9 mouse cellular contexts compared by ENCODE assay signal in the genomic region with DNA sequence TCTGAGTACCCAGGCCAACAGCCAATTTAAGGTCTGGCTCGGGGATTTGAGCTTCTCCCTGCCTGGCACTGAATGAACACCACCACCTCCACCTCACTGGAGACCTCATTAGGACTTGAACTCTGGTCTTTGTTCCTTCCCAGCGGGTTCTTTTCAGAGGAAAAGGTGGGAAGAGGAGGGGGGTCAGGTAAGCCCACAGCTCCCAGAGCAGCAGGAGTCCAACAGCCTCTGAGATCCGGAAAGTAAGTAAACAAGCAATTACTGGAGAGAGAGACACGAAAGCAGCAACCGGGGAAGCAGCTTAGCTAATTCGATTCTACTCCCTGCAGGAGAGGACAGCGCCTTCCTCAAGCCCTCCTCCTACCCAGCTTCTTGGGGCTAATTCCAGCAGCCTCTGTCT. TPM values are rescaled to one million over a fixed set of nuclear protein-coding genes. Genes with fewer than 3 reads are reported as not detected.
DNase-seq lines count a peak whose midpoint lies in the region; ATAC-seq and TF ChIP-seq lines count a peak whose summit lies in the region.
"Had no signal": no experiment of that assay in that cellular context is flagged by ENCODE, and none has a peak within 500 bp of the region (broad histone marks: within the 10 kb centered on the region; RNA-seq: fewer than 3 reads in every experiment).

No protein-coding gene starts in this region.

- H3K27ac ChIP-seq in lung, embryonic 14.5 days (ENCODE audit: low read depth) = peak overlapping the region; percentile 52; the same call in 1 of the 2 replicates
- peak overlapping the region; percentile 86 for H3K27ac ChIP-seq in forebrain, embryonic 11.5 days (ENCODE audit: low read depth, low read length)
- H3K27ac ChIP-seq in stomach, embryonic 14.5 days (ENCODE audit: low read length) = peak overlapping the region; percentile 66; the same call in 1 of the 2 replicates

- H3K9ac ChIP-seq in lung, embryonic 14.5 days = no peak overlapping the region
- H3K9ac ChIP-seq in forebrain, embryonic 11.5 days (ENCODE audit: low read length) = 0 out of 2 replicates have a peak overlapping the region, but pooled peaks have one; percentile 31
- no peak overlapping the region for H3K9ac ChIP-seq in stomach, embryonic 14.5 days (replicated peaks; ENCODE audit: low read depth, low read length)

- no peak overlapping the region for H3K4me2 ChIP-seq in lung, embryonic 14.5 days
- peak overlapping the region; percentile 15; the same call in 1 of the 2 replicates for H3K4me2 ChIP-seq in forebrain, embryonic 11.5 days (ENCODE audit: low read depth, low read length, severe bottlenecking)
- no peak overlapping the region for H3K4me2 ChIP-seq in stomach, embryonic 14.5 days (replicated peaks; ENCODE audit: low read depth, low read length)

- peak; percentile 39 for DNase-seq in lung, embryonic 14.5 days
- no peak for DNase-seq in lung, postnatal 14 days
- DNase-seq in forebrain, embryonic 11.5 days (ENCODE audit: low spot score) = peak; percentile 66
- peak; percentile 47 for DNase-seq in kidney, postnatal 10 days
- no peak for DNase-seq in B cell, adult 2 months
- no peak for DNase-seq in liver
- no peak for DNase-seq in spleen, postnatal 10 days (ENCODE audit: low spot score in 2 of 2)
- DNase-seq: lung, adult 2 months had no signal

- no peaks in the 10 kb centered on the region for H3K27me3 ChIP-seq in lung, embryonic 14.5 days (ENCODE audit: insufficient read depth, low read length)
- H3K27me3 ChIP-seq in forebrain, embryonic 11.5 days (ENCODE audit: control insufficient read depth, insufficient read depth, low read length) = no peaks in the 10 kb centered on the region
- no peaks in the 10 kb centered on the region for H3K27me3 ChIP-seq in stomach, embryonic 14.5 days (ENCODE audit: control insufficient read depth, insufficient read depth, low read length)

- H3K9me3 ChIP-seq in lung, embryonic 14.5 days (ENCODE audit: low read depth, low read length) = no peaks in the 10 kb centered on the region
- no peaks in the 10 kb centered on the region for H3K9me3 ChIP-seq in forebrain, embryonic 11.5 days (ENCODE audit: control insufficient read depth, low read length)
- H3K9me3 ChIP-seq in stomach, embryonic 14.5 days (ENCODE audit: control insufficient read depth, low read depth, low read length) = no peaks in the 10 kb centered on the region

- no peak overlapping the region for H3K4me3 ChIP-seq in lung, embryonic 14.5 days (ENCODE audit: low read depth, low read length)
- H3K4me3 ChIP-seq in forebrain, embryonic 11.5 days (ENCODE audit: low read depth, low read length) = no peak overlapping the region
- H3K4me3 ChIP-seq in stomach, embryonic 14.5 days (ENCODE audit: low read depth, low read length) = no peak overlapping the region

- no peaks in the 10 kb centered on the region for H3K36me3 ChIP-seq in lung, embryonic 14.5 days (ENCODE audit: insufficient read depth)
- no peaks in the 10 kb centered on the region for H3K36me3 ChIP-seq in forebrain, embryonic 11.5 days (ENCODE audit: control insufficient read depth, insufficient read depth, low read length)
- H3K36me3 ChIP-seq in stomach, embryonic 14.5 days (ENCODE audit: control insufficient read depth, insufficient read depth, low read length) = no peaks in the 10 kb centered on the region

- 23% methylated on average over 7 of the region's 7 CpGs for WGBS in lung, embryonic 14.5 days
- 3% methylated on average over 7 of the region's 7 CpGs for WGBS in forebrain, embryonic 11.5 days
- 16% methylated on average over 7 of the region's 7 CpGs for WGBS in stomach, embryonic 14.5 days

- TF ChIP-seq CTCF in lung, embryonic 14.5 days (IDR thresholded peaks at IDR 0.05; ENCODE audit: low read depth) = no peak

- peaks cover 39% of the 10 kb centered on the region for H3K4me1 ChIP-seq in lung, embryonic 14.5 days (ENCODE audit: insufficient read depth)
- peaks cover 31% of the 10 kb centered on the region for H3K4me1 ChIP-seq in forebrain, embryonic 11.5 days (replicated peaks; ENCODE audit: control insufficient read depth, insufficient read depth, low read length)
- peaks cover 69% of the 10 kb centered on the region for H3K4me1 ChIP-seq in stomach, embryonic 14.5 days (ENCODE audit: control insufficient read depth, insufficient read depth, low read length)

- ATAC-seq in lung, embryonic 14.5 days (ENCODE audit: insufficient read depth) = no peak
- no peak for ATAC-seq in forebrain, embryonic 11.5 days (replicated peaks; ENCODE audit: low FRiP score)
- no peak for ATAC-seq in stomach, embryonic 14.5 days (ENCODE audit: insufficient number of reproducible peaks, insufficient read depth, low FRiP score, low read depth)

RNA-seq across cellular contexts. Expression of a gene that starts 13.0 kb away (rescaled TPM):
- polyA plus RNA-seq in lung, embryonic 14.5 days (2014; fragmentation: Nextera tagmentation; extraction: Ambion mirVana) = 14.6 and 15.1 TPM in 2 replicates
- polyA plus RNA-seq in forebrain, embryonic 11.5 days (2014; fragmentation: Nextera tagmentation; extraction: Ambion mirVana) = 19.4 and 28.0 TPM in 2 replicates
- polyA plus RNA-seq in stomach, embryonic 14.5 days (2014; fragmentation: Nextera tagmentation; extraction: Ambion mirVana) = 7.1 and 8.2 TPM in 2 replicates

Comparison
In these comparisons a context has a peak if more than half of its experiments do, and no peak if none do; other contexts are left out.
1. DNase-seq: peak in lung, embryonic 14.5 days (single experiment), forebrain, embryonic 11.5 days (single experiment) and kidney, postnatal 10 days (single experiment); none in lung, postnatal 14 days (single experiment), B cell, adult 2 months (0 of 2), liver (single experiment) and spleen, postnatal 10 days (0 of 2).
2. Peak in every context shown above with its lines, with median percentiles within 50 percentile points of each other: H3K27ac ChIP-seq.